Mouse (Mus musculus) left cerebral cortex, postnatal 14 days (tissue): ENCODE data around the gene Cs. TPM values are rescaled to one million over a fixed set of nuclear protein-coding genes. Genes with fewer than 3 reads are reported as not detected.

ENCODE experiments used
- DNase-seq, 2 experiments: peaks; one replicate each; pipeline ENCODE4 v3.0.0; 2021 to 2022; ENCODE audit warnings: low spot score in 2 of 2, mixed read lengths in 1 of 2
- intact Hi-C: fragments of 180-260 bp; cut with DNase I; formaldehyde crosslinking; loops from one replicate; pipeline ENCODE4 v1.15.1; 2025
- microRNA-seq, 2 experiments: library from miRNA; unstranded; fragments of <30 nt; microRNA quantifications; one replicate each; pipeline ENCODE4 v1.2.0; 2022
- total RNA-seq, 2 experiments: library from RNA; stranded (reverse); gene quantifications; 2 replicates each; pipeline ENCODE4 v1.2.3; 2021

Cs gene
- total RNA-seq, 2 experiments from 2014 or later = 269 to 271 TPM

DNA sequence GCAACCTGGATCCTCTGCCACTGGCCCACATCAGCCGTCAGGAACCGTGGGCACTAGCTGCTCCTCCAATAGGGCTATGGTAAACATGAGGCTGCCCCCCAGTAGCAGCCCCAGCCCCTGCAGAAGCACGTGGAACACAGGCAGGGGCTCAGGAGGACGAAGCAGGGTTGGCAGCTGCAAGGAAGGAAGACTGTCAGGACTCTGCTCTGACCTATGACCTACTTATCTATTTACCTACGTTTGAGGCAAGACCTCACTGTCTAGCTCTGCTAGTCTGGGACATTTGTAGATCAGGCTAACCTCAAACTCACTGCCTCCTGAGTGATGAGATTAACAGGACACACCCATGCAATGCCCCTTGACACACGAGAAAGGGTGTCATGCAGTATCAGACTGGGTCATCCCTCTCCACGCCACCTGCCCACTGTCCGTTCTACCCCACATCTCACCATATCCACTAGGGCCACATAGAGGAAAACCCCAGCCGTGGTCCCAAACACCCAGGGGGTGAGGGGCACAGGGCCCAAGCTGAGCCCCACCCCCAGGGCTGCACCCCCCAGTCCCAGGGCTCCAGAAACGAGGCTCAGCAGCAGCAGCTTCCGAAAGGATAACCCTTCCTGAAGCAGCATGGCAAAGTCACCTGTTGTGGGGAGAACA is 58.6 kb downstream of the Cs start:
- intact Hi-C loops = no loop called here
- DNase-seq = no peak

DNA sequence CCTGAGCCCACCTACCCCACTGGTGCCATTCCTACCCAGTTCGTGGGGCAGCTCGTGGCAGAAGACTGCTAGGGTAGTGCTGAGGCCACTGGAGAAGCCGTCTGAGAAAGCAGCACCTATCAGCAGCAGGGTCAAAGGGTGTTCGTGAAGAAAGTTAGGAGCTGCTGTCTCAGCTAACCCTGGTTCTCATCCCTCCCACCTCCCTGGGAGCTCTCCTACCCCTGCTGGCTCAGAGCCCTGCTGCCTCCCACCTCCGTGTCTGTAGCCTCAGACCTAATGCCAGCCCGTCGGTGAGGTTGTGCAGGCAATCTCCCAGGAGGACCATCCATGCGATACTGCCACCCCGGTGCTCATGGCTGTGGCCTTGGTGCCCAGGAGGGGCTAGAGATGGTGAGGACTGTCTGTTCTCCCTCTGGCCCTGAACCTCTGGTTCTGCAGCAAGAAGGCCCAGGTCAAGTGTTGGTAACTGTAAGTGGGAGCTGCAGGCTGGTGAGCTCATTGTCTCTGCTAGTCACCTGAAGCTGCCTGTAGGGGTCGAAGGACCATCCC is 59.3 kb downstream of the Cs start:
- no peak for DNase-seq
- intact Hi-C loops = no loop called here

DNA sequence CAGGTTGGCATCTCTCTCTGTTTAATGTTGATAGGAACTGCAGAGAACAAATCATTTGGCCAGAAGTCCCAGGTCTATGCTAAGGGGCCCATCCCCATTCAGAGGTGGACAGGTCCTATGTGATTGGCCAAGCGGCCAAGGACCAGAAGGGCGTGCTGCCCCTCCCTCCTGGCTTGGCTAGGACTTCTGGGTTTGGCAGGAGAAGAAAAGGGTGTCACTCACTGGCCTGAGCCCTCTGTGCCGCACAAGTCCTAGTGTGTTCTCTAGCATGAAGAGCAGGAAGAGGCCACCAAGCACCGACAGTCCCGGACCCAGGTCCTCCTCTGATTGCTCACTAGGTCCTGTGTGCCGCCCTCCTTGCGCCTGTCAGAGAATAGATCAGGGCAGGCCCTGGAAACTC is 59.9 kb downstream of the Cs start:
- intact Hi-C loops = no loop called here
- no peak for DNase-seq

DNA sequence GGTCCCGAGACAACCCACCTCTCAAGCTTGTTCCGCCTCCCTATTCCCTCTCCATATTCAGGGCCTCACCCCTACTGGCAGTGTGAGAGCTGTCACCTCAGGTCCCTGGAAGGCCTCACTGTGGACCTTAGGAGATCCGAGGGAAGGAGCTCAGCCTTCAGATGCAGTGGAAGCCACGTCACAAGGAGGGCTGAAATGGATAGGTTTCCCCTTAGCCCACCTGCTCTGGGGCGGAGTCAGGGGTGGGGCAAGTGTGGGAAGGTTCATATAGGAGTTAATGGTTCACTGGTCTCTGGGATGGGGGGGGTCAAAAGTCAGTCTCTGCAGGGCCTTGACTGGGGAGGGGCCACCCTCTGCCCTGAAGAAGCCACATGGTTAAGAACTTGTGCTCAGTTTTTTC is 62.8 kb downstream of the Cs start:
- no peak for DNase-seq
- intact Hi-C loops = no loop called here

DNA sequence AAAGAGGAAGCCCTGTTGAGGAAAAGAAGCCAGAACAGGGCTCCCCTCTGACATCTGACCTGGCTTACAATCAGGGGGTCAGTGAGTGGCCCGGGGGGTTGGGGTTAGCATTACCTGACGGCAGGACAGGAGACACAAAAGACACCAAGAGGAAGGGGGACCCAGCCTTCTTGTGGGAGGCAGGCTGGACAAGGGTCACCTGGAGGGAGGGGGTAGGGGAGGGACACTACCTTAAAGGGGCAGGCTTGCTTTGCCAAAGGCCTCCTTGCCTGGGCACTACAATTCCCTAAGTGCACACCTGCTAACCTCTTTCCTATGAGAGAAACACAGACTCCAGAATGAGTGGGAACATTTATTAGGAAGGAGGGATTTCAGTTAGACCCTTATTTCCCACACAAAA is 63.5 kb downstream of the Cs start, which contains the start of gene Slc39a5:
Gene Slc39a5, minus strand, starts transcription at position 174 of the 400 bp plus-strand sequence.
- DNase-seq = no peak
- intact Hi-C loops = no loop called here

DNA sequence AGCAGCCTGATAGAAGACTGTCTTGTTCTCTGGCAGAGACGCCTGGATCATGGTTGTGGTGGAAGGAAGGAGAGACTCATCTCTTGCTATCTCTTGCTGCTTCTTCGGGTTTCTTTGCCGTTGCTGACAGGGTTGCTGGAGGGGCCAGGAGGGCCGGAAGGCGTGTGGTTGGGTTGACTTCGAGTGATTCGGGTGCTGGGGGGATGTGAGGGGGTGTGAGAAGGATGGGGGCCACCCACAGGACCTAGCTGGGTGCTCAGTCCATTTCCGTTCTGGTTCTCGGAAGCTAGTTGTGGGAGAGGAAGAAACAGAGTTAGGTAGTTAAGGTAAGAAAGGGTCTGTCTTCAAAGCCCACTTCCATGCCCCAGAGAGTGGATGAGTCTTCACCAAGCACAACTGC is 64.1 kb downstream of the Cs start:
- intact Hi-C loops = no loop called here

DNA sequence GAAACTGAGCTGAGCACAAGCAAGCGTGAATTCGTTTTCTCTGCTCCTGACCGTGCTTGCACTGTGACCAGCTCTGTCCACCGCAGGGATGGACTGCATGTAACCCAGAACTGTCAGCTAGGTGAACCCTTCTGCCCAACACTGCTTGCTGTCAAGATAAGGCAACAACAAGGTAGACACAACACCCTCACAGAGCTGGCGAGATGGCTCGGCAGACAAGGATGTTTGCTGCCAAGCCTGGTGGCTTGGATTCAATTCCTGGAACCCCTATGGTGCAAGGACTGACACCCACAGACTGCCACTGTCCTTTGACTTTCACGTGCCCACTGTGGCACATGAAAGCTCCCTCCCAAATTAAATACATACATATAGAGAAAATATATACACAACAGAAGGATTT is 66.4 kb downstream of the Cs start:
- no peak for DNase-seq
- intact Hi-C loops = no loop called here

More for the DNA sequence above, 64.1 kb downstream of the Cs start:
- DNase-seq = no peak

DNA sequence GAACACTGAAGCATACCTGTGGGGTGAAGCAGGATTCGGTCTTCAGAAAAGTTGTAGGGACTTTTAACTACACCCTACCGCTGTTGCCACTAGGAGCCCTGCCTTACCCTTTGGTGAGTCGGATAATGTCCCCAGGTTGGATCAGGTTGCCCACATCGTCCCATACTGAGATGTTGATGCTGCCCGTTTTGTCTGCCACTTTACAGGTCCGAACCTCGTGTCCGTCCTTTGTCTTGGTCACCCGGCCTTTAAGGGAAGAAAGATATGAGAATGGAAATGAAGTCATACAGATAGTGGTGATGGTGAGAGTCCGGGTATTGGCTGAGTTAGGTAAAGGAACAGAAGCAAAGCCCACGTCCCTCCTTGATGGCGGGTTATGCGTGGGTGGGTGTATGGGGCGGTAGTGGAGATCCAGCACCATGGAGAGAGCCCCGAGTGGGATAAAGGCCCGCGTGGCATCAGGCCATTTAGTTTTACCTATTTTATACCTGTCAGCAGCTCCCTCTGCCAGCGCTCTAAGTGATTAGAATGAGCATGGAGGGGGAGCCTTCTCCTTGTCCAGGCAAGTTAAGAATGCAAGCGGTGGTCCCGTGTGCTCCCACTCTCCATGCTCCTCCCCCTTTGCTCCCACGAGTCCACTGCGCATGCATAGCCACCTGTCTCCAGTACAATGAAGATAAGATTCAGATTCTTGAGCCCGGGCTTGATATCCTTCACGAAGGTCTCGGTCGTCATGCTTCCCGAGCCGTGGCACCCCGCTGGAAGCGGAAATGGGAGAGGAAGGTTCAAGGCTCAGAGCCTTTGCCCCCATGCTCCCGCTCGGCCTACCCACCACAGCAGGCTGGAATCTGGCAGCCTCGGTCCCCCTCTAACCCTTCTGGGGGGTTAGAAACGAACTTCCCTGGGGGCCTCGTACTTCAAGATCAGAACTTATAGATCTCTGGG is 71.3 kb downstream of the Cs start:
- intact Hi-C loops = no loop called here

DNA sequence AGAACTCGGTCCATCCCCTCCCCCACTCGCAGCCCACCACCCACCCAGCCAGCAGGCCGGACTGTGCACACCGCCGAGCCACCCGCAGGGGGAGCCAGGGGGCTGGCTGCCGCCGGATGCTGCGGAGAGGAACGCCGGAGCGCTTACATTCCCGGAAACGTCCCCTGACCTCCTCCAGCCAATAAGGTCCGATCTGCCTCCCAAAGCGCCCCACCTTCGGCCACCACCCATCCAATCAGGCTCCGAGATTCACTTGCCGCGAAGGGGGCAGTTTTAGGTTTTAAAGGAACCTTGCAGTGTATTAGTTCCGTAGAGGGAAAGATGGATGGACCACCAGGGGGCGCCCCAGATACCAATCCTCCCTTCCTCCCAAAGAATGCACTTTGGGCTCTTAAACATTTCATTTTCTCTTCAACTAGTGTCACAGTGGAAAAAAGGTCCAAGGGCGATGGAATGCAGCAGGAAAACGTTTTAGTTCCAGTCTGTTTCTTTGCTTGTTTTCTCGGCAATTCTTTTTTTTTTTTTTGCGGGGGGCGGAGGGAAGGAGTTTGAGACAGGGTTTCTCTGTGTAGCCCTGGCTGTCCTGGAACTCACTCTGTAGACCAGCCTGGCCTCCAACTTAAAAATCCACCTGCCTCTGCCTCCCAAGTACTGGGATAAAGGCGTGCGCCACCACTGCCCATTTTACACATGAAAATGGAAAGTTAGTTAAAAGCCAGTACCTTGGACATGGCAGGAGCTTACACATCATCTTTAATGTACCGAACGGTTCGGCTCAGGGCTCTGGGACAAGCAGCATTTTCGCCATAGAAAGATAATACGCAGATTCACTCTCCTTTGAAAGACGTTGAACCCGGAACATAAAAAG is 72.4 kb downstream of the Cs start:
- peak; percentile 98 to 99 for DNase-seq
- intact Hi-C loops = loop anchor here (2.0 kb wide), 1 partner anchor 49 kb away; the partner anchor contains the start of gene Smarcc2

More for the DNA sequence above, 71.3 kb downstream of the Cs start:
- DNase-seq = peak; percentile 54 to 62

DNA sequence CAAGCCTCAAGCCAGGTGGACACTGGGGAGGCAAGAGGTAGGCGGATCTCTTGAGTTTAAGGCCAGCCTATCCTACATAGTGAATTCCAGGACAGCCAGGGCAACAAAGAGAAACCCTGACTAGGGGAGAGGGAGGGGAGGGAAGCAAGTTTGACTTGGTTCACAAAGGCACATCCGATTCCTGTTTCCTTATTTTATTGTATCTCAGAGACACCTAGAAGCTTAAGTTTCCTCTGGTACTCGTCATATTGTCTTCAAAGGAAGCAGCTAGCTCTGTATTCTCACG is 73.0 kb downstream of the Cs start:
- DNase-seq = no peak
- intact Hi-C loops = loop anchor here (2.0 kb wide), 1 partner anchor 48 kb away; the partner anchor contains the start of gene Smarcc2

DNA sequence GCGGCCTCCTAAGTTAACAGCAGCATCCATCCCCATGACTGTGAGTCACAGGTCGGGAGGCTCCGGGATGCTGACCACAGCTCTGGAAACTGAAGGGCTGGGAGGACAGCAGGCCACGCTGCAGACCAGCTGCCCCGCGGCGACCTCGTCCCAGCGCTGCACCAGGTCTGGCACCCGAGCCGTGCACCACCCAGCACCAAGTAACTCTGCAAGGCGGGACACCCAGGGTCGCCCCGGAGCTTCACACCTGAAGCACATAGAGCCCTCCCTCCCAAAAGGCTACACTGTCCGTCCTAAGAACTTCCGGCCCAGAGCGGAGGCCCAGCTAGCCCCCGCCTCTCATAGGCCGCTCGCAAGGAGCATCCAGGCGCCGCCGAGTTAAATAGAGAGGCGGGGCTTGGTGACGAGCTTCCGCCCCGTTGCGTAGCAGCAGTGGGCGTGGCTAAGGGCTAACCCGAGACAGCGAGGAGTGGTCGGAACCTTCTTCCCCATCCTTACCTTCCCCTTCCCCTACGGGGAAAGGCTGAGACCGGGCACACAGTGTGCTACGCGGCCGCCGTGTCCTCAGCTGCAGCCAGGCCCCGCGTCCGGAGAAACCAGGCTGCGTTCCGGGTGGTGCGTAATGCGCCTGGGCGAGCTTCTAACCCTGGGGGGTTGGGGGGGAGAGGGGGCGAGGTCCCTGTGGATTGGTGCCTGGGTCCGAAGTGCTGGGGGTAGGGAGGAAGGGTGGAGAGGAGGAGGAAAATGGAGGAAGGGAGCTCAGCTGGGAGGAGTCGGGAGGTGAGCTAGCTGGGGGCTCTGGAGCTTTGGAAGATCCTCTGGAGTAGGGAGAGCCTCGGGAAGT is 73.9 kb downstream of the Cs start, which contains the start of the genes Nabp2 and Rnf41:
Gene Nabp2, minus strand, starts transcription at position 282 of the 844 bp plus-strand sequence.
Gene Rnf41, plus strand, starts transcription at position 447 of the 844 bp plus-strand sequence.
- intact Hi-C loops = loop anchor here (2.0 kb wide), 1 partner anchor 47 kb away; the partner anchor contains the start of gene Smarcc2
- DNase-seq = peak; percentile 96 to 97

DNA sequence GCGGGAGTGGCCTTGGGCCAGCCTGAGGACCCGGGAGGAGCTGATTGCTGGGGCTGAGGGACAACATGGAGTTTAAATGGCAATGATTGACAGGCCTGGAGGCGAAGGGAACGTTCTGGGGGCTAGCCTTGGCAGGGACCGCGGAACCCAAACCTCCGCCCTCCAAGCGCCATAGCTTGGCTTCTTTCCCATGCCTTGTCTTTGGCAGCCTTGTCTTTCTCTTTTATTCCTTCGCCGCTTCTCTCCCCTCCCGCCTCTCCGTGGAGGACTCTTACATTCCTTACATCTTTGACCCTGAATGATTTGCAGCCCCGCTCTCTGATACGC is 74.5 kb downstream of the Cs start:
- DNase-seq = peak; percentile 35 to 37
- intact Hi-C loops = no loop called here

Small RNA genes within 50 kb of the gene (microRNA-seq; reads per million reads assigned to microRNA genes)
- gene Gm25361 (0 reads per million in 2 experiments), gene Gm26308 (0 reads per million in 2 experiments), gene Mir6914 (0 to 0.79 reads per million in 2 experiments), gene Mir6915 (5.8 to 7.7 reads per million in 2 experiments)

Other genes starting within 250 kb of the Cs start
- 10 to 100 TPM; 30.6 to 32.4 TPM for gene Baz2a, start 246.2 kb upstream of the Cs start, total RNA-seq
- 10 to 100 TPM in 1 of 2 experiments, 1 to 10 TPM in 1; 9.2 to 10.8 TPM for gene Rbms2, start 157.4 kb upstream of the Cs start, total RNA-seq
- gene Gls2, start 143.3 kb upstream of the Cs start, total RNA-seq = 10 to 100 TPM; 21.3 to 22.6 TPM
- 10 to 100 TPM; 10.7 to 11.3 TPM for gene Spryd4, start 125.9 kb upstream of the Cs start, total RNA-seq
- not detected for gene Mip, start 111.9 kb upstream of the Cs start, total RNA-seq
- 1 to 10 TPM; 7.2 to 9.9 TPM for gene Timeless, start 105.7 kb upstream of the Cs start, total RNA-seq
- gene Apon, start 83.6 kb upstream of the Cs start, total RNA-seq = not detected
- not detected for gene Apof, start 69.1 kb upstream of the Cs start, total RNA-seq
- 10 to 100 TPM; 19.0 to 21.1 TPM for gene Stat2, start 67.2 kb upstream of the Cs start, total RNA-seq
- 1 to 10 TPM in 1 of 2 experiments, under 1 TPM in 1; 0.97 to 1.4 TPM for gene Il23a, start 39.0 kb upstream of the Cs start, total RNA-seq
- gene Pan2, start 34.4 kb upstream of the Cs start, total RNA-seq = 10 to 100 TPM; 13.3 to 13.4 TPM
- gene Cnpy2, start 15.3 kb upstream of the Cs start, total RNA-seq = 10 to 100 TPM; 65.9 to 68.9 TPM
- gene Coq10a, start 31.3 kb downstream of the Cs start, total RNA-seq = 10 to 100 TPM; 72.0 to 74.4 TPM
- gene Ankrd52, start 39.4 kb downstream of the Cs start, total RNA-seq = 10 to 100 TPM; 80.3 to 84.3 TPM
- 1 to 10 TPM in 1 of 2 experiments, not detected in 1; 1.0 TPM for gene Slc39a5, start 63.5 kb downstream of the Cs start, total RNA-seq
- 10 to 100 TPM; 88.3 to 92.5 TPM for gene Nabp2, start 73.8 kb downstream of the Cs start, total RNA-seq
- gene Rnf41, start 73.9 kb downstream of the Cs start, total RNA-seq = 10 to 100 TPM; 75.0 to 77.2 TPM
- 100 to 1,000 TPM; 199 to 211 TPM for gene Smarcc2, start 121.5 kb downstream of the Cs start, total RNA-seq
- 100 to 1,000 TPM; 606 to 662 TPM for gene Myl6, start 156.4 kb downstream of the Cs start, total RNA-seq
- 10 to 100 TPM; 19.1 to 21.7 TPM for gene Myl6b, start 161.0 kb downstream of the Cs start, total RNA-seq
- 1 to 10 TPM; 8.1 to 9.3 TPM for gene Esyt1, start 188.1 kb downstream of the Cs start, total RNA-seq
- 10 to 100 TPM; 11.4 to 12.0 TPM for gene Zc3h10, start 210.0 kb downstream of the Cs start, total RNA-seq
- gene Rpl41, start 211.6 kb downstream of the Cs start, total RNA-seq = 1,000 to 10,000 TPM; 1,939 to 2,055 TPM
- 10 to 100 TPM; 67.1 to 68.6 TPM for gene Pa2g4, start 228.3 kb downstream of the Cs start, total RNA-seq